Mouse (Mus musculus) retina, postnatal 7 days (tissue): ENCODE data around the gene Pon3.

Source experiments
- DNase-seq: peaks from one replicate; pipeline ENCODE4 v3.0.0-alpha.2; 2012; ENCODE audit warnings: low read depth, low spot score

The Pon3 gene

DNA sequence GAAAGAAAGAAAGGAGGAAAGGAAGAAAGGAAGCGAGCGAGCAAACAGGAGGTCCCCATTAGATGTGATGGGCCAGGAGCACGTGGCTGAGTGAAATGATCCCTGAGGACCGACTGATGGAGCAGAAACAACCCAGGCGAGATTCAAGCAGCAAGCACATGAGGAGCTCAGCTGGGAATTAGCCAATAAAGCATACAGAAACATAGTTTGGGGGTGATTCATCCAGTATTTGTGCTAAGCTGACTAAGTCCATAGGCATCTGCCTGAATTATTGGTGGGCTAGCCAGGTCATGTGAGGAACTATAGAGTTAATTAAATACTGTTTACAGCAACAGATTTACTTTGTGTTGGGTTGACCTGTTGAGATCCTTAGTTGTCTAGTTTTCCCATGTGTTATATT lies 75.4 kb downstream of the Pon3 start:
- no peak for DNase-seq

DNA sequence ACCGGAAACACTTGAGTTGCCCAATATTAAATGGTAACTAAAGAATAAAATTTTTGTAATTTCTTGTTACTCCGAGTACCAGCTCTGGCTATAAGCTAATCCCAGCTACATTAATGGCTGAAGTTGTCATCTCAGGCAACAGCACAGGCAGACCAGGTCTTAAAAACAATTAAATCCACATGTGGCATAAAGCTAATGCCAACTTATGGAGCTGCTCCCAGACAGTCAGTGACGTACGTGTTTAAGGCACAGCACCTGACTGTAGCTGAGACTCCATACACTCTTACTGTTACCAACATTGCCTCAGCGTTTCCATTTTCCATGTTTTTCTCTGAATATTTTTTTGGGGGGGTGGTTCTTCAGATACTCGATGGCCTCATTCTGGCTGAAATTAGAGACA lies 76.9 kb downstream of the Pon3 start:
- no peak for DNase-seq

DNA sequence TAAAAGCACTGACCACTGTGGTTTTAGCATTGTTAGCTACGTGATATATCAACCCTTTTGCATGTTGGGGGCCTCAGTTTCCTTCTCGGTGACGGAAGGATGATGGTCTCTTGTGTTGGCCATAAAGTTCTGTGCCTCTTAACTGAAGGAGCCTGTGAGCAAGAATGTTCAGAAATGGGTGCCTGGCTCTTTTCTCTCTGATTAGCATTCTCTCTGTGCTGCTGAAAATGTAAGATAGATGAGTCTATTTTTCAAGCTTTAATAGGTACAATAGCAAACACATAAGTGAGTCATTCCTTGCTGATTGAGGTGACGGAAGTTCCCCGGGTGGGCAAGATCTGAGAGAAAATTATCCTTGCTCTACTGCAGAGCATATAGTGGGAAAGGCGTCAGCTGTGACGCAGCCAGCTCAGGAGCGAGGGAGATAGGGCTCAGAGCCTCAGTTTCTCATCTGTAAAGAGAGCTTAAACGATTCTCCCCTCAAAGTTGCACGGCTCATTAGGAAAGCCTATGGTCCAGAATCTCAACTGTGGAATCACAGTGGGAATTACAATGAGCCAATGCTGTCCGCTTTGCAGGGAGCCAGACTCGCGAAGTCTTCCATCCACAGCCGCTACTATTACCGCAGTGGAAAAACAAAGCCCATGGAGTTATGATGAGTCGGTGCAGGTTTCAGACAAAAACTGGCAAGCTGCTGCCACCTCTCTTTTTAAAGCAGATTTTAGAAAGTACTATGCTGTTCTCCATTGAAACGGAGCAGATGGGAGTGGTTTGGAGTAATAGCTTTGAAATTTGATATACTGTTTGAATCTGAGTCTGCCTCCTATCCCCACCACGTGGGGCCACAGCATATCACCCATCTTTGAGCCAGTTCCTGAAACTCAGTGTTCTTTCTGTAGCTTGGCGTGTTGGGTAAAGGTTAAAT lies 77.9 kb downstream of the Pon3 start:
- DNase-seq, result no peak

DNA sequence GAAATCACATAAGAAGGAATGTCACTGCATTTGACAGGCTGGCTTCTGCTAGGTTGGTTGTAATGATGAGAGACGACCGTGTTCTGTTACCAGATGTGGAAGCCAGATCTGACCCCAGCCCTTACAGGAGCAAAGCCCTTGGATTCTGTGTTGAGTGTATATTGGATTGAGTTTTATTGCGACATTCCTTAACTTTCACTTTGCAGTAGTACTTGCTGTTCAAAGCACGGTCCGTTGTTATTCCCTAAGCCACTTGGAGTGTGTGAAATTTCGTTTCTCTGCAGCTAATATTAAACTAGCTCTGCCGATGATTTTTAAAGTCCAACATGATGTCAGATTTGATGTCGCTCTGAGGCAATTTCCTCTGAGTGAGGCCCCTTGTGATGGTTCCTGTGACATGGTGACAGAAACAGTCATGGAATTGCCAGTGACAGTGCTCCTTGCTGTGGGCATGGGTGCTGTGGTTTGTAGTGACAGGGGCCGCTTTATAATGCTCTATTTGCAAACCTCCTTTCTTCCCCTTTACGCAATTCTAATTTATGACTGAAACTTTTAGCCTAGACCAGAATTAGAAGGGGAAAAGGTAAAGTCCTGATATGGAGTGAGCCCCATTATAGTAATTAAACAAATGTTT lies 81.8 kb downstream of the Pon3 start:
- DNase-seq, result no peak

DNA sequence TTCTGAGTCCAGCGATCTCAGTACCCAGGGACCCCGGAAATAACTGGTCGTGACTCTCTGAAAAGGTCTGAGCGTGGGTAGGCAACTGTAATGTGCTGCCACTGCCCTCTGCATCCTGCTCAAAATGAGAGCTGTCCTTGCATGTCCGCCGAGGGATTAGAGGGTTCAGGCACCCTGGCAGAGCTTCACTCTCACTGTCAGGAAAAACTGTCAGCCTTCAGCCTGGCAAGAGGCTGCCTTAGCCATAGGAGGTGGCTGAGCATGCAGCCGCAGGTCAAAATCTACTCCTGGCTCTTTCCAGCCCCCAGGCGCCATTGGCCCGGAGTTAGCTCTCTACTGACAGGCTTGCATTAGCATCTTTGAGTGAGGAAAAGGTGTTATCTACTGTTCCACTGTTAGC lies 83.5 kb downstream of the Pon3 start:
- no peak for DNase-seq

DNA sequence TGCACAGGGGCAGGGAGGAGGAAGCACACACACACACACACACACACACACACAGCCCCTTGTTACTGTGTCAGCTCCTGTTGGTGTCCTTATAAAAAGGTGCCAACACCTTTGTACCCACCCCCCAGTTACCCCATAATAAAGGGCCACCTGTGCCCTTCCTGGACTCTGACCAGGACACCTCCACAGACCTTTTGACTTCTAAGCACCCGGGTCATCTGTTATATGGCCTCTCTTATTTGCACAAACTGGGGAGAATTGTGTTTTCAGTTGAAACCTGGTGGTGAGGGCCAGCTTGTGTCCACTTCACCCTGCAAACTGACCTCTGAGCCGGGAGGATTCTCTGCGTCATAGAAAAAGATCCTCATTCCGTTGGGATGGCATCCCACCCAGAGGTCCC lies 84.7 kb downstream of the Pon3 start:
- DNase-seq, result no peak
